Mouse (Mus musculus) cerebellum, adult 2 months (tissue): ENCODE measurements around the gene Hspb8.

Source experiments
- CTCF ChIP-seq: fragments of 200-500 bp; IDR thresholded peaks from 2 replicates; pipeline ENCODE4 v1.5.1; 2011; ENCODE audit warnings: low read depth, mild to moderate bottlenecking, control low read depth, low read length, moderate library complexity, borderline replicate concordance; ENCODE audit not compliant: insufficient read depth
- POLR2A ChIP-seq: fragments of 200-500 bp; IDR thresholded peaks from 2 replicates; pipeline ENCODE4 v1.6.1; 2011; ENCODE audit warnings: low read length, control low read depth, borderline replicate concordance; ENCODE audit not compliant: insufficient read depth

- TF ChIP-seq CTCF (no peak), POLR2A (no peak)
Measured at GRCm38 (mm10) chr5:116442697-116443458, 20.2 kb upstream of the Hspb8 start.
